Mouse (Mus musculus): ENCODE results near the gene Sh3rf1. TPM values are rescaled to one million over a fixed set of nuclear protein-coding genes. Genes with fewer than 3 reads are reported as not detected.
A peak's percentile ranks its signal among the peaks of the same experiment; 100 is the strongest.

Gene Sh3rf1
- polyA plus RNA-seq, 1 experiment, result 3.8 TPM

GRCm38 (mm10) chr8:61224380-61225092 is 864 bp downstream of the Sh3rf1 start:
- Histone ChIP-seq H3K4me3 (ENCODE audit: insufficient read depth, poor library complexity, severe bottlenecking) (peak overlapping the region; percentile 56), H3K27me3 (ENCODE audit: control insufficient read depth, insufficient read depth, insufficient read length) (no peaks in the 10 kb centered on the region), H3ac (ENCODE audit: control insufficient read depth, insufficient read length, low read depth) (peak overlapping the region; percentile 87), H3K79me2 (ENCODE audit: control insufficient read depth, insufficient read depth) (peaks cover 46% of the 10 kb centered on the region), H3K36me3 (ENCODE audit: control insufficient read depth, insufficient read depth) (no peaks in the 10 kb centered on the region), H3K79me3 (ENCODE audit: low read depth) (peaks cover 10% of the 10 kb centered on the region)
- TF ChIP-seq CTCF (IDR thresholded peaks at IDR 0.05; ENCODE audit: control insufficient read depth, insufficient read depth, insufficient read length), result no peak
- no peak for TF ChIP-seq CEBPB (IDR thresholded peaks at IDR 0.05; ENCODE audit: low read depth)
- no peak for TF ChIP-seq MAX (IDR thresholded peaks at IDR 0.05)
- no peak for TF ChIP-seq MYOG (IDR thresholded peaks at IDR 0.05; ENCODE audit: control insufficient read depth, extremely low read depth, insufficient read length)
- no peak for TF ChIP-seq USF1 (IDR thresholded peaks at IDR 0.05; ENCODE audit: low read depth)
- no peak for TF ChIP-seq MYOD1 (IDR thresholded peaks at IDR 0.05; ENCODE audit: control insufficient read depth, insufficient read length, low read depth)
- no peak for TF ChIP-seq FOSL1 (IDR thresholded peaks at IDR 0.05; ENCODE audit: insufficient read depth, low read length, poor library complexity, severe bottlenecking)

GRCm38 (mm10) chr8:61225581-61226395 is 2.1 kb downstream of the Sh3rf1 start:
- H3K79me2 ChIP-seq (ENCODE audit: control insufficient read depth, insufficient read depth), result peaks cover 53% of the 10 kb centered on the region
- no peaks in the 10 kb centered on the region for H3K27me3 ChIP-seq (ENCODE audit: control insufficient read depth, insufficient read depth, insufficient read length)
- no peak overlapping the region for H3ac ChIP-seq (ENCODE audit: control insufficient read depth, insufficient read length, low read depth)
- no peak for TF ChIP-seq CEBPB (IDR thresholded peaks at IDR 0.05; ENCODE audit: low read depth)
- no peak for TF ChIP-seq MAX (IDR thresholded peaks at IDR 0.05)
- no peak for TF ChIP-seq CTCF (IDR thresholded peaks at IDR 0.05; ENCODE audit: control insufficient read depth, insufficient read depth, insufficient read length)
- no peak for TF ChIP-seq MYOD1 (IDR thresholded peaks at IDR 0.05; ENCODE audit: control insufficient read depth, insufficient read length, low read depth)
- no peak for TF ChIP-seq MYOG (IDR thresholded peaks at IDR 0.05; ENCODE audit: control insufficient read depth, extremely low read depth, insufficient read length)
- TF ChIP-seq USF1 (IDR thresholded peaks at IDR 0.05; ENCODE audit: low read depth), result no peak
- TF ChIP-seq FOSL1 (IDR thresholded peaks at IDR 0.05; ENCODE audit: insufficient read depth, low read length, poor library complexity, severe bottlenecking), result no peak
- peaks cover 12% of the 10 kb centered on the region for H3K79me3 ChIP-seq (ENCODE audit: low read depth)
- H3K36me3 ChIP-seq (ENCODE audit: control insufficient read depth, insufficient read depth), result no peaks in the 10 kb centered on the region
- no peak overlapping the region for H3K4me3 ChIP-seq (ENCODE audit: insufficient read depth, poor library complexity, severe bottlenecking)

DNA sequence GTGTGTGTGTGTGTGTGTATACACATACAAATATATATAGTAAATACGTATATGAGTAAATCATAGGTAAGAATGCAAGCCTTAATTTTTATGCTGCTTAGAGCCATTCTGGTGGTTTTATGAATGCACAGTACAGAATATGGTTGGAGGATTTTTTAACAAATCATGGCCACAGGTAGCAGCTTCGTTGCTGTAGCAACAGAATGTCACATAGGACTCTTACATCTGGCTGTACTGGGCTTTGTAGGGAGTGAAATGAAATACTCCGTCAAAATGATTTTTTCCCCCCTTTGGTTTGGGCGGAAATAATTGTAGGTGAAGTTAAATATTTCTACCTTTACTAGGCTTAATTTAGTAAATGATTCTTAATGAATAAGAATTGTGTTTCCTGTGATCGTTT is 3.0 kb downstream of the Sh3rf1 start:
- H3K4me3 ChIP-seq (ENCODE audit: insufficient read depth, poor library complexity, severe bottlenecking), result no peak overlapping the region
- TF ChIP-seq FOSL1 (IDR thresholded peaks at IDR 0.05; ENCODE audit: insufficient read depth, low read length, poor library complexity, severe bottlenecking) (no peak), CTCF (IDR thresholded peaks at IDR 0.05; ENCODE audit: control insufficient read depth, insufficient read depth, insufficient read length) (no peak), MYOD1 (IDR thresholded peaks at IDR 0.05; ENCODE audit: control insufficient read depth, insufficient read length, low read depth) (no peak), USF1 (IDR thresholded peaks at IDR 0.05; ENCODE audit: low read depth) (no peak), MYOG (IDR thresholded peaks at IDR 0.05; ENCODE audit: control insufficient read depth, extremely low read depth, insufficient read length) (no peak), MAX (IDR thresholded peaks at IDR 0.05) (no peak), CEBPB (IDR thresholded peaks at IDR 0.05; ENCODE audit: low read depth) (no peak)
- no peaks in the 10 kb centered on the region for H3K36me3 ChIP-seq (ENCODE audit: control insufficient read depth, insufficient read depth)
- H3K27me3 ChIP-seq (ENCODE audit: control insufficient read depth, insufficient read depth, insufficient read length), result no peaks in the 10 kb centered on the region
- peaks cover 12% of the 10 kb centered on the region for H3K79me3 ChIP-seq (ENCODE audit: low read depth)
- no peak overlapping the region for H3ac ChIP-seq (ENCODE audit: control insufficient read depth, insufficient read length, low read depth)
- H3K79me2 ChIP-seq (ENCODE audit: control insufficient read depth, insufficient read depth), result peaks cover 59% of the 10 kb centered on the region

DNA sequence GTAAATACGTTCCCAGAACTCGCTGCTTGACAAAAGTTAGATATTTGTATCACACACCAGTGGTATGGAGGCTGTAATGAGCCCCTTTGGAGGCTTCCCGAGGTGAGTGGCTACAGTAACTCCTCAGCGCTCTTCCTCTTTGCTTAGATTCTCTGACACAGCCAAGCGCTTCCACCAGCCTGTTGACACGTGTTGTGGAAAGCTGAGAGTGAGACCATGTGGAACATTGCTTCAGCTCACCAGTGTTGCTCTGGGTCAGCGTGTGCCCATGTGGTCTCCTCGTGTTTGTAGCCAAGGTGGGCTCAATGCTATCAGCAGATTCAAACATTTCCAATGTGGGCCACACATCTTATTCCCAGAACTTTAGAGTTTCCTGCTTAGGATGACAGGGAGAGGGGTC is 5.0 kb downstream of the Sh3rf1 start:
- H3K4me3 ChIP-seq (ENCODE audit: insufficient read depth, poor library complexity, severe bottlenecking), result no peak overlapping the region

DNA sequence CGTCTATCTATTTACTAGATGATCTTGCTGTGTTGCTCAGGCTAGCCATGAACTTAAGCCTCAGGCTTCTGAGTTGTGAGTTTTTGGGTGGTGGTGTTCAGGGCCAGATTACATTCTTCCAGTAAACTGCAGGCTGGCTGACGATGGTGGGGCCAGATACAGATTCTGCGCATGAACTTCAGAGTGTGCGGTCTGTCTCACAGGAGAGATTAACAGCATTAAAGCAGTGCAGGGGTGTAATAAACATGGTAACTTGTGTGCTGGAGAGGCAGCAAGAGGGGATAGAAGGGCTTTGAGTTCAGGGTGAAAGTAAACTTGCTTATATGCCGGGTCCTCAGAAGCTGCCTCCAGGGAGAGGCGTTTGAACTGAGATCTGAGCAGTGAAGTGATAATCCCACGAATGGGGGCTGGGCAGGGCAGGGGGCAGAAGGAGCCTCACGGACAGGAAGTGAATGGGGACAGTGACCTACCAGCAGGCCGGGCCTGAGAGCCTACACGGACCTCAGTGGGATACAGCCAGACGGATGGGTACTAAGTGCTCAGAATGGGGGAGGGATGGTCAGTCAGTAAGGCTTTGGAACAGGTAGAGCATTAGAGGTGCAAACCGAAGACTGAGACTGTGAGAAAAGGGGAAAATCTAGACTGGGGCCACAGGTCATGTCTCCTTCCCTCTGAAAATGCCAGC is 6.0 kb downstream of the Sh3rf1 start:
- peaks cover 13% of the 10 kb centered on the region for H3K79me3 ChIP-seq (ENCODE audit: low read depth)
- TF ChIP-seq MYOG (IDR thresholded peaks at IDR 0.05; ENCODE audit: control insufficient read depth, extremely low read depth, insufficient read length) (no peak), MYOD1 (IDR thresholded peaks at IDR 0.05; ENCODE audit: control insufficient read depth, insufficient read length, low read depth) (no peak), CTCF (IDR thresholded peaks at IDR 0.05; ENCODE audit: control insufficient read depth, insufficient read depth, insufficient read length) (no peak), MAX (IDR thresholded peaks at IDR 0.05) (no peak), FOSL1 (IDR thresholded peaks at IDR 0.05; ENCODE audit: insufficient read depth, low read length, poor library complexity, severe bottlenecking) (no peak), USF1 (IDR thresholded peaks at IDR 0.05; ENCODE audit: low read depth) (no peak), CEBPB (IDR thresholded peaks at IDR 0.05; ENCODE audit: low read depth) (no peak)
- no peaks in the 10 kb centered on the region for H3K36me3 ChIP-seq (ENCODE audit: control insufficient read depth, insufficient read depth)
- peaks cover 57% of the 10 kb centered on the region for H3K79me2 ChIP-seq (ENCODE audit: control insufficient read depth, insufficient read depth)
- H3K4me3 ChIP-seq (ENCODE audit: insufficient read depth, poor library complexity, severe bottlenecking), result no peak overlapping the region
- H3ac ChIP-seq (ENCODE audit: control insufficient read depth, insufficient read length, low read depth), result no peak overlapping the region
- no peaks in the 10 kb centered on the region for H3K27me3 ChIP-seq (ENCODE audit: control insufficient read depth, insufficient read depth, insufficient read length)

More for the DNA sequence above, 5.0 kb downstream of the Sh3rf1 start:
- Histone ChIP-seq H3K36me3 (ENCODE audit: control insufficient read depth, insufficient read depth) (no peaks in the 10 kb centered on the region), H3ac (ENCODE audit: control insufficient read depth, insufficient read length, low read depth) (no peak overlapping the region), H3K79me3 (ENCODE audit: low read depth) (peaks cover 13% of the 10 kb centered on the region), H3K79me2 (ENCODE audit: control insufficient read depth, insufficient read depth) (peaks cover 59% of the 10 kb centered on the region), H3K27me3 (ENCODE audit: control insufficient read depth, insufficient read depth, insufficient read length) (no peaks in the 10 kb centered on the region)
- TF ChIP-seq CEBPB (IDR thresholded peaks at IDR 0.05; ENCODE audit: low read depth) (no peak), MAX (IDR thresholded peaks at IDR 0.05) (no peak), MYOD1 (IDR thresholded peaks at IDR 0.05; ENCODE audit: control insufficient read depth, insufficient read length, low read depth) (no peak), CTCF (IDR thresholded peaks at IDR 0.05; ENCODE audit: control insufficient read depth, insufficient read depth, insufficient read length) (no peak), FOSL1 (IDR thresholded peaks at IDR 0.05; ENCODE audit: insufficient read depth, low read length, poor library complexity, severe bottlenecking) (no peak), MYOG (IDR thresholded peaks at IDR 0.05; ENCODE audit: control insufficient read depth, extremely low read depth, insufficient read length) (no peak), USF1 (IDR thresholded peaks at IDR 0.05; ENCODE audit: low read depth) (no peak)

Data from C2C12 (cell line).